Mouse (Mus musculus): ENCODE measurements at regions not wholly inside any gene's neighbourhood (a gene's known extent, or its start where the extent isn't known, plus 50 kb on each side); places are given as distances from the start of the nearest gene placed in this dataset.
A peak's percentile ranks its signal among the peaks of the same experiment; 100 is the strongest.

- no peak for DNase-seq (ENCODE audit: low read depth)
- TF ChIP-seq POLR2A (IDR thresholded peaks at IDR 0.05; ENCODE audit: borderline replicate concordance, extremely low read depth, insufficient read depth, insufficient read length, poor library complexity, severe bottlenecking) (no peak), CTCF (IDR thresholded peaks at IDR 0.05; ENCODE audit: borderline replicate concordance, extremely low read depth, insufficient read depth, insufficient read length) (no peak)
These were observed 963.1 kb downstream of the 4930447A16Rik start for GRCm38 (mm10) chr15:38388436-38388835.

DNA sequence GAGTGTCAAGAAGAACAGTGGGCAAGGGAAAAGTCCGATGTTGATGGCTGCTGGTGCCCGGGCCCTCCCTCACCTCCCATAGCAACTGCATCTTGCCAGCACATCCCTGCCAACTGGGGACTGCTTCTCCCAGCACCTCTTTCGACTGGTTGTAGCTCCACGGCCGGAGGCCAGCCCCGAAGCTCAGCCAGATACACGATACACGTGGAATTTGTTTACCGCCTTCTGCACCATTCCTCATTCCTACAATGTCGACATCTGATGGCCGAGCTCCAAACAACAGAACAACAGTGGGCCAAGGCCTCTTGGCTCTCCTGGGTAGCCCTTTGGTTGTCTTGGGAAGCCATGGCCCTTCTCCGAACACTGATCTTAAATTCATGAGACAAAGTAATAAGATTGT lies 965.1 kb downstream of the 4930447A16Rik start:
- no peak for TF ChIP-seq CTCF (IDR thresholded peaks at IDR 0.05; ENCODE audit: borderline replicate concordance, extremely low read depth, insufficient read depth, insufficient read length)
- DNase-seq (ENCODE audit: low read depth): no peak

DNA sequence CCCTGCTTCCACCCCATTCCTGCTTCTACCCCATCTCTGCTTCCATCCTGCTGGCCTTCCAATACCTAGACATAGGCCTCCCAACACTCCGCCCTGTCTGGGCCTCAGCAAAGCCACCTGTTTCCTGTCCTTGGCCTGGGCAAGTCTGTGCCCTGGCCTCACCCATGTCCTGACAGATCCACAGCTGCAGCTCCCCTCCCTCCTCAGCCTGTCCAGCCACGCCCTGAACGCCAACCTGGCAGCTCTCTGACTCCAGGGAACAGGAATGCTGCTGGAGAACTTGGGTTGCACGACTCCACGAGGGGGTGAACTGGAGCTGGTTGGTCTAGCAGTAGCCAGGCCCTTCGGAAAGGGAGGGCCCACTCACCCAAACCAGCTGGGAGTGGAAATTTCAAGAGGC lies 966.1 kb downstream of the 4930447A16Rik start:
- no peak for DNase-seq (ENCODE audit: low read depth)
- TF ChIP-seq POLR2A (IDR thresholded peaks at IDR 0.05; ENCODE audit: borderline replicate concordance, extremely low read depth, insufficient read depth, insufficient read length, poor library complexity, severe bottlenecking): no peak
- TF ChIP-seq CTCF (IDR thresholded peaks at IDR 0.05; ENCODE audit: borderline replicate concordance, extremely low read depth, insufficient read depth, insufficient read length): no peak

GRCm38 (mm10) chr15:38391860-38392259 lies 966.5 kb downstream of the 4930447A16Rik start:
- TF ChIP-seq CTCF (IDR thresholded peaks at IDR 0.05; ENCODE audit: borderline replicate concordance, extremely low read depth, insufficient read depth, insufficient read length) (no peak), POLR2A (IDR thresholded peaks at IDR 0.05; ENCODE audit: borderline replicate concordance, extremely low read depth, insufficient read depth, insufficient read length, poor library complexity, severe bottlenecking) (no peak)
- no peak for DNase-seq (ENCODE audit: low read depth)

- no peak for TF ChIP-seq CTCF (IDR thresholded peaks at IDR 0.05; ENCODE audit: borderline replicate concordance, extremely low read depth, insufficient read depth, insufficient read length)
- no peak for TF ChIP-seq POLR2A (IDR thresholded peaks at IDR 0.05; ENCODE audit: borderline replicate concordance, extremely low read depth, insufficient read depth, insufficient read length, poor library complexity, severe bottlenecking)
- no peak for DNase-seq (ENCODE audit: low read depth)
These were observed 967.2 kb downstream of the 4930447A16Rik start for GRCm38 (mm10) chr15:38392441-38393149.

GRCm38 (mm10) chr15:38398852-38399251 lies 973.5 kb downstream of the 4930447A16Rik start:
- TF ChIP-seq CTCF (IDR thresholded peaks at IDR 0.05; ENCODE audit: borderline replicate concordance, extremely low read depth, insufficient read depth, insufficient read length): no peak
- no peak for TF ChIP-seq POLR2A (IDR thresholded peaks at IDR 0.05; ENCODE audit: borderline replicate concordance, extremely low read depth, insufficient read depth, insufficient read length, poor library complexity, severe bottlenecking)
- no peak for DNase-seq (ENCODE audit: low read depth)

DNA sequence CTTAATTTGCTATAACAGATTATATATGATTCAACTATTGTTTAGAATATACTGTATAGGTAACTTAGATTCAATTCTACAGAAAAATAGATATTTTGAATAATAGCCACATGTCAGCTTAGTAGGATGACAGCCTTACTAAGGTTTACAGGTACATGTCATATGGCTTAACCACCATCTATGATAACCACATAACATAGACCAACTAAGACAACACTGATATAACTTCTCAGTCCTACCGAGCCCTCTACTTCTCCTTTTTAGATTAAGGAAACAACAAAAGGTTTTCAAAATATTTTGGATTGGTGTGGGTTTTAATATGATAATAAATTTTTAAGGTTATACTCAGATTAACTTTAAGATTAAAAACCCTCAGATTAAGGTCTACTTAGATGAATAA lies 977.4 kb downstream of the 4930447A16Rik start:
- TF ChIP-seq CTCF (IDR thresholded peaks at IDR 0.05; ENCODE audit: borderline replicate concordance, extremely low read depth, insufficient read depth, insufficient read length) (no peak), POLR2A (IDR thresholded peaks at IDR 0.05; ENCODE audit: borderline replicate concordance, extremely low read depth, insufficient read depth, insufficient read length, poor library complexity, severe bottlenecking) (no peak)
- no peak for DNase-seq (ENCODE audit: low read depth)

DNA sequence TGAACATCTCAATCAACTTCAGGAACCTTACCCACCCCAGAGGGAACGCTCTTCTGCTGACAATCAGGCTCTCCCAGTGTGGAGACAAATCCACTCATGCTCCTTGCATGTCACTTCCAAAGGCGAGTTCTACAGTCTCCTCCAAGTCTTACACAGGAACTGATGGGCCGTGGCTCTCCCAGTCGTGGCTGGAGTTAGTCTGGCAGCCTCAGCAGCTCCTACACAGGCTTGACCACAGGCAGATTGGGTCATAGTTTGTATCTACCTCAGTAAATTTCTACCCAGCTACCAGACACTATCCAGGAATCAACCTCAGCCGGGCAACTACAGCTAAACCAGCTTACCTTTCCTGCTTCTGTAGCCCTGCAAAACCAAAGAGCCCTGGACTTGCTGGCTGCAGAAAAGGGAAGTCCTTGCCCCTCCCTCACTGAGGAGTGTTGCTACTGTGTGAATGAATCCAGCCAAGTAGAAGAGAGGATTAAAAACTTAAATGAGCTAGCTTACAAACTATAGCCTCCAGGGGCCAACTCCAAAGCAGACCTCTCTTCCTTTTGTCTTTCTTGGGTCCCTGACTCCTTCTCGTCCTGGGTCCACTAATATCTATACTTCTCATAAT lies 978.5 kb downstream of the 4930447A16Rik start:
- TF ChIP-seq CTCF (IDR thresholded peaks at IDR 0.05; ENCODE audit: borderline replicate concordance, extremely low read depth, insufficient read depth, insufficient read length) (no peak), POLR2A (IDR thresholded peaks at IDR 0.05; ENCODE audit: borderline replicate concordance, extremely low read depth, insufficient read depth, insufficient read length, poor library complexity, severe bottlenecking) (no peak)

DNA sequence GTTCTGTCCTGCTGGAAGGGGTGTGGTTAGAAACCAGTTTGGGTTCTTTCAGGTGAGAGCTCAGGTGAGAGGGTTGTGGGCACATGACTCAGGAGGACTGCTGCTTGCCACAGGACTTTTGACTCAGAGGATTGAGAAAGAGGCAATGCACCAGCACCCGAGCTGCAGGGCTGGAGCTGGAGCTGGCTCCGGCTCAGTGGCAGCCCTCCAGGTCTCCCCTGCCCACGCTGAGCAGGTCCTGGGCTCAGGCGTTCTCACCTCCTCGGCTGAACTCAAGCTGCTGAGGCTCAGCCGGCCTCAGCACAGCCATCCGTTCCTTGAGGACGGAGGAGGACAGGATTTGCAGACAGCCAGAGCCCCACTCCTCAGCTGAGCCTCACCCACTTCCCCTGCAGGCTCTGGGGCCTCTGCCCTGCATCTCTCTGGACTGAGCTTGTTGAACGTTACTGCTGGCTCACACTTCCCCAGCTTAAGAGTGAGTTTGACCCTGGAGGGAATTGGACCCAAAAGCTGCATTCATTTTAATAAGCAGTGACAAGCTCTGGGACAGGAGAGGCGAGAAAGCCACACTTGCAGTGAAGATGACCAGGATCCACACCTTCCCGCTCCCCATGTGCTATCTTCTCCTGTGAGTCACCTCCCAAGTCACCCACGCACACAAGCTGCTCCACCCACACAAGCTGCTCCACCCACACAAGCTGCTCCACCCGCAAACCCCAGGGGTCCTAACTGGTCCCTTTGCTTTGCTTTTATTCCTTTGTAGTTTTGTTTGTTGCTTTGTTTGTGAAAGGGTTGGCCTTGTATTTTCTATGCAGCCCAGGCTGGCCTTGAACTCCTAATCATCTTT lies 981.0 kb downstream of the 4930447A16Rik start:
- no peak for TF ChIP-seq CTCF (IDR thresholded peaks at IDR 0.05; ENCODE audit: borderline replicate concordance, extremely low read depth, insufficient read depth, insufficient read length)
- no peak for DNase-seq (ENCODE audit: low read depth)

More for the DNA sequence above, 978.5 kb downstream of the 4930447A16Rik start:
- peak; percentile 65 for DNase-seq (ENCODE audit: low read depth)

DNA sequence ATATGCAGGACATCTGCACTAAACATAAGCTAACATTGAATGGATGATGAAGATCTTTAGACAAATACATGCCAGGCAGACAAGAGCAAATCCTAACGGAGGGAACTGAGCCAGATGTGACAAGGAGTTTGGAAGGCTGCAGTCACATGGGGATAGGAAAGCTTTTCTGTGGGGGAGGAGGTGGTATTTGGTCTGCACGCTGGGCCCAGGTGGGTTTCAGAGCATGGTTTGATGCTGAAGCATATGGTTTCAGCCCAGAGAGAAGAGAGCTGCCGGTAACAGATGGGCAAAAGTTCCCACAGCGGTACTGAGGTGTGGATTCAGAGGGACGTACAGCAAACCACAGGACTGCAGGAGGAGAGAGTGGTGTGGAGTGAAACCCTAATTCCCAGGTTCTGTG lies 982.1 kb downstream of the 4930447A16Rik start:
- TF ChIP-seq POLR2A (IDR thresholded peaks at IDR 0.05; ENCODE audit: borderline replicate concordance, extremely low read depth, insufficient read depth, insufficient read length, poor library complexity, severe bottlenecking): no peak
- no peak for TF ChIP-seq CTCF (IDR thresholded peaks at IDR 0.05; ENCODE audit: borderline replicate concordance, extremely low read depth, insufficient read depth, insufficient read length)
- DNase-seq (ENCODE audit: low read depth): no peak

GRCm38 (mm10) chr15:38409168-38409567 lies 983.8 kb downstream of the 4930447A16Rik start:
- DNase-seq (ENCODE audit: low read depth): no peak

More at GRCm38 (mm10) chr15:38409168-38409567, 983.8 kb downstream of the 4930447A16Rik start:
- TF ChIP-seq CTCF (IDR thresholded peaks at IDR 0.05; ENCODE audit: borderline replicate concordance, extremely low read depth, insufficient read depth, insufficient read length) (no peak), POLR2A (IDR thresholded peaks at IDR 0.05; ENCODE audit: borderline replicate concordance, extremely low read depth, insufficient read depth, insufficient read length, poor library complexity, severe bottlenecking) (no peak)

Measured in brain, embryonic 14.5 days (tissue).